Mouse (Mus musculus): Measurements from ENCODE around the gene Map3k10. TPM values are rescaled to one million over a fixed set of nuclear protein-coding genes. Genes with fewer than 3 reads are reported as not detected.
A peak's percentile ranks its signal among the peaks of the same experiment; 100 is the strongest.

Map3k10 gene
- total RNA-seq, 2 experiments from 2014 or later: 36.3 to 38.4 TPM

DNA sequence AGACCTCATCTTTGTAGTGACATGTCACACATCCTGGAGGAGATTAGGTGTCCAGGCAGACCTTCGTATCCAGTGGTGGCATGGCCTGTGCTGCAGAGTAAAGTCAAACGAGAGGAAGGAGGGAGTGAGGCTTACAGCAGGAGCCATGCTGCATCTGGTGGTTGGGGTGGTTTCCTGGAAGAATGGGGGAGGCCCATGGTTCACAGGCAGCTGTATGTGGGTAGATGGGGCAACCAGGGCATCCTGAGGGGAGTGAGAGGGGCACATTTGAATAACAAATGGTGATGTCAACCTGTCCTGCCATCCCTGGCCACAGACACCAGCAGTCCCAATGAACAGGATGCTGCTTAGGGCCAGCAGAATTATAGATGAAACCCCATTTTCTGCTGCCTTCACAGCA is 64.7 kb downstream of the Map3k10 start:
- no peak for DNase-seq (ENCODE audit: low spot score)

DNA sequence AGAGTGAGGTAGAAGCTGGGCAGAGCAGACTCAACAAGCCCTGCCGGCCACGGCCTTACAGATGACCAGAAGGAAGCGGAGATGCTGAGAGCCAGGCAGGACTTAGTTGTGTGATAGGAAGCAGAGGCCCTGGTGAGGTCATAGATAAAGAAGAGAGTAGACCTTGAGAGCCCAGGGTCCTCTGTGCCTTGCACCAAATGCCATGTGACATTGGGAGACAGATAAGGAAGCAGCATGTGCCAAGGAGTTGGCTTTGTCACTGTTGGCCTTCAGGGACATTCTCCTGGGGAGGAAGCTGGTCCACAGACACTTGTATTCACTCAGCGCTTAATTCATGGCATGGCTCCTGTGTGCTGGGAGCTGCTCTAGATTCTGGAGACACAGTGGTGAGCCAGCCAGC is 65.1 kb downstream of the Map3k10 start:
- no peak for DNase-seq (ENCODE audit: low spot score)

DNA sequence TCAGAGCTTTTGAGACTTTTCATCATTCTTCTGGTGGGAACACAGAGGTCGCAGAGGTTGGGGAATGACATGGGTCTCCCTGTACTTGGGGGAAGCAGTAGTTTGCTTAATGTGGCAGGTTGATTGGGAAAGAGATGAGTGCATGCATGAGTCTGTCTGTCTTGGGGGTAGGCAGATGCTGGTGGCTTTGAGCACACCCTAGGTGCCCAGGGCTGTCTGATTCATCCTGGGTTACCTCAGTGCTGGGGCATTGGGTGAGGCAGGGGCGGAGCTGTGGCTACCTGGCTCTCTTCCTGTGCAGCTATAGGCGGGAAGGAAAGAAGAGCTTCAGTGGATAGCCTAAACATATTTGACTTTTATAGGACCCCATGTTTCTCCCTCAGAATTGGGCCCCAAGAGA is 66.3 kb downstream of the Map3k10 start:
- DNase-seq (ENCODE audit: low spot score): no peak

DNA sequence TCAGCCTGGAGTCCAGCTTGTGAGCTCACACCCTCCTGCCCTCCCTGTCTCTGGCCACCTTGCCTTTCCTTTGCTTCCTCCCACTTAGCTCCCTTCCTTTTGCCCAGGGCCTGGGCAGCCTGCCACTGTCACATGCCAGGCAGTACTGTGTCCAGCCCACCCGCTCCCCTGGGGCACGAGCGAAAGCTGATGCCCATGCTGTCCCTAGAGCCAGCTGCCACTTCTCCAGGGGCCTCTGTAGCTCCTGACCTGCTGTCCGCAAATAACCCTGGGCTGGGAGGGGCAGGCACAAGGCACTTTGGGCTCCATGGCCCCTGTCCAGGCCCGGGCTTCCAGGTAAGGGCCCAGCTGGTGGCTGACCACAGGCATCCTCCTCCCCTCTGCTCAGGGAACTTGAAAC is 66.8 kb downstream of the Map3k10 start:
- DNase-seq (ENCODE audit: low spot score): peak; percentile 93

DNA sequence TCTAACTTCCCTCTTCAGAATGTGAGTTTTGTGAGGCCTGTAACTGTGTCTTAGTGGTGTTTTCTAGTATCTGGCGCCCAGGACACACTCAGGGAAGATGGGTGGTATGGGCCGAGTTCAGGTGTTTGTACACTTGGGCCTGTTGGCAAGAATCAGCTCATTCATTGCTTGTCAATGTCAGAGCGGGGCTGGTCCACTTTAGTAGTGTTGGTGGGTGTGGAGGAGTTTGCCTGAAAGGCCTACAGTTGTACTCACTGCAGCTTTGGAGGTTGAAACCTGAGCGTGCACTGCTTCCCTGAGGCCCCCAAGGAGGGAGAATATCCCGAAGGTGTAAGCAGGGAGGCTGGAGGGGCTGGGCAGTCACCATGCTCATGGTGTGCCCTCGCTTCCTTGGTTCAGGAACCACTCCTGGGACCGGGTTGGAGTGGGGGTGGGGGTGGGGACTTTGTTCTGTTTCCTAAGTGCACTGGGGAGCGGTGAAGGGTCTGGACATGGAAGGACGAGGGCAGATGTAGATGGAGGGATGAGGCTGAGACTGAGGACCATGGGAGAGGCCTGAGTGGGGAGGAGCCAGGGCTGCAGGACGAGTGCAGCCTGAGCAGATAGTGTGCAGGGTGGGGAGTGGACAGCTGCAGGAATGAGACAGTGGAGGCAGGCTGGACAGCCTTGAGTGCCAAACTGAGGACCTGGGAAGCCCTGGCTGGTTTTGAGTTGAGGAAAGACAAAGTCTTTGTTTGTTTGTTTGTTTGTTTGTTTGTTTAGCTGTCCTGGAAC is 67.7 kb downstream of the Map3k10 start:
- DNase-seq (ENCODE audit: low spot score): no peak

Other genes with a start within 250 kb of the Map3k10 start
- gene Sptbn4, start 226.9 kb downstream of the Map3k10 start, total RNA-seq (2021): not detected
- 10 to 100 TPM; 12.5 to 12.7 TPM for gene Blvrb, start 226.6 kb downstream of the Map3k10 start, total RNA-seq (2021)
- 1 to 10 TPM; 3.0 to 4.0 TPM for gene Sertad3, start 200.8 kb downstream of the Map3k10 start, total RNA-seq (2021)
- gene Sertad1, start 187.7 kb downstream of the Map3k10 start, total RNA-seq (2021): 1 to 10 TPM; 6.9 to 8.4 TPM
- 1 to 10 TPM; 5.2 to 6.6 TPM for gene Prx, start 175.3 kb downstream of the Map3k10 start, total RNA-seq (2021)
- not detected for gene Hipk4, start 151.3 kb downstream of the Map3k10 start, total RNA-seq (2021)
- gene Pld3, start 121.4 kb downstream of the Map3k10 start, total RNA-seq (2021): 10 to 100 TPM; 15.1 to 16.1 TPM
- 100 to 1,000 TPM; 103 to 116 TPM for gene 2310022A10Rik, start 121.4 kb downstream of the Map3k10 start, total RNA-seq (2021)
- 100 to 1,000 TPM; 171 to 178 TPM for gene Akt2, start 83.0 kb downstream of the Map3k10 start, total RNA-seq (2021)
- not detected for gene Ttc9b, start 20.7 kb downstream of the Map3k10 start, total RNA-seq (2021)
- gene Zfp607b, start 14.7 kb upstream of the Map3k10 start, total RNA-seq (2021): under 1 TPM; 0.37 to 0.64 TPM
- 1 to 10 TPM; 5.1 to 6.9 TPM for gene Zfp60, start 56.8 kb upstream of the Map3k10 start, total RNA-seq (2021)
- gene Zfp626, start 132.6 kb upstream of the Map3k10 start, total RNA-seq (2021): 1 to 10 TPM; 3.3 to 4.1 TPM
- 1 to 10 TPM; 2.2 to 2.9 TPM for gene Zfp59, start 164.0 kb upstream of the Map3k10 start, total RNA-seq (2021)
- gene Zfp607a, start 182.9 kb upstream of the Map3k10 start, total RNA-seq (2021): 1 to 10 TPM; 1.4 to 2.2 TPM

Measured in gastrocnemius, adult 18-20 months (tissue).